Mouse (Mus musculus): Measurements from ENCODE around the gene Gm4778. TPM values are rescaled to one million over a fixed set of nuclear protein-coding genes. Genes with fewer than 3 reads are reported as not detected.

Gm4778 gene
- total and polyA plus RNA-seq, 2 experiments, result not detected

DNA sequence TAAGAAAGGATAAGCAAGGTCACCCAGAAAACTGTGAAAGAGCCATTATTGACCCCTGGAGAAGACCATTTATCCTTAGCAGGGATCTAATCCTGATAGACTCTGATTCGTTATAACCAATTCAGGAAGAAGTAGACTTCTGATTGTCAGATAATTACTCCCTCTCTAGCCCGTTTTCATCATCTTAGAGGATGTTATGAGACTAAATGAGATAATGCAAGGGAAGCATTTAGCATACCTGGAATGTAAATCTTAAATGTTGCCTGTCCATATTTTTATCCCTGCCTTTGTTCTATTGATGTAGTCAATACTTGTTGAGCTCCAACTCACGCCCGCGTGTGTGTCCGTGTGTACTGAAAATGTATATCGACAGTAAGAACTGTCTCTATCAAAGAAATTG lies 46.7 kb downstream of the Gm4778 start:
- TF ChIP-seq CTCF (IDR thresholded peaks at IDR 0.05; ENCODE audit: low read depth, low read length), result no peak
- no peak for TF ChIP-seq POLR2A (IDR thresholded peaks at IDR 0.05; ENCODE audit: extremely low read depth, insufficient read depth, low read length)
- H3K36me3 ChIP-seq (ENCODE audit: control insufficient read depth, insufficient read depth, low read length), result no peaks in the 10 kb centered on the region
- H3K27ac ChIP-seq (replicated peaks; ENCODE audit: insufficient read depth, low read depth, low read length), result peak overlapping the region; percentile 93
- H3K79me2 ChIP-seq (ENCODE audit: control insufficient read depth, insufficient read depth, low read length), result peaks cover 17% of the 10 kb centered on the region; the same call in 1 of the 2 replicates
- H3K9ac ChIP-seq (ENCODE audit: low read depth, low read length), result peak overlapping the region; percentile 84
- no peaks in the 10 kb centered on the region for H3K27me3 ChIP-seq (ENCODE audit: control insufficient read depth, insufficient read depth, low read length)
- H3K4me1 ChIP-seq (ENCODE audit: control insufficient read depth, insufficient read depth, low read length), result peaks cover 5% of the 10 kb centered on the region; the same call in 1 of the 2 replicates
- DNase-seq (ENCODE audit: extremely low read depth, low read depth, low spot score), result no peak
- WGBS, result 12% methylated on average over 7 of the region's 7 CpGs
- peak overlapping the region; percentile 62 for H3K4me3 ChIP-seq (ENCODE audit: insufficient read depth, low read depth, low read length)

DNA sequence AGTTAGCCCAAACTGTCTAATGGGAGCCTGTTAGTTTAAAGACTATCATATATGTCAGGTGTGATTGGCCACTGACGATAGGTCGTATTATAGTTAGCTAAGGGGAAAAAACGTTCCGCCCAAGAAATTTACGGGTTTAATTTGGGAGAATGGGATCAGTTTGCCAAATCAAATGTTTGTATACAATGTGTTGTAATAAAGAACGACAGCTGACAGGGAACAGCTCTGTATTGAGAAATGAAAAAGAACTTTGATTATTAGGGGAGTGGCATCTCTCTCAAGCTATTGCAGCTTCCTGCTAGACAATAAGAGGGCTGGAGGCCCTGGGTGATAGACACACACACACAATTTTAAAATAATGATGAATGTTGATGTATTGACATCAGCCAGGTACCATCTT lies 47.1 kb downstream of the Gm4778 start:
- Histone ChIP-seq H3K9ac (ENCODE audit: low read depth, low read length) (peak overlapping the region; percentile 83), H3K27ac (replicated peaks; ENCODE audit: insufficient read depth, low read depth, low read length) (peak overlapping the region; percentile 99), H3K27me3 (ENCODE audit: control insufficient read depth, insufficient read depth, low read length) (no peaks in the 10 kb centered on the region), H3K36me3 (ENCODE audit: control insufficient read depth, insufficient read depth, low read length) (no peaks in the 10 kb centered on the region), H3K4me3 (ENCODE audit: insufficient read depth, low read depth, low read length) (peak overlapping the region; percentile 72), H3K4me1 (ENCODE audit: control insufficient read depth, insufficient read depth, low read length) (peaks cover 5% of the 10 kb centered on the region; the same call in 1 of the 2 replicates), H3K79me2 (ENCODE audit: control insufficient read depth, insufficient read depth, low read length) (peaks cover 21% of the 10 kb centered on the region; the same call in 1 of the 2 replicates)
- peak; percentile 96 for DNase-seq (ENCODE audit: extremely low read depth, low read depth, low spot score)
- 24% methylated on average over 6 of the region's 6 CpGs for WGBS
- no peak for TF ChIP-seq CTCF (IDR thresholded peaks at IDR 0.05; ENCODE audit: low read depth, low read length)
- TF ChIP-seq POLR2A (IDR thresholded peaks at IDR 0.05; ENCODE audit: extremely low read depth, insufficient read depth, low read length), result no peak

DNA sequence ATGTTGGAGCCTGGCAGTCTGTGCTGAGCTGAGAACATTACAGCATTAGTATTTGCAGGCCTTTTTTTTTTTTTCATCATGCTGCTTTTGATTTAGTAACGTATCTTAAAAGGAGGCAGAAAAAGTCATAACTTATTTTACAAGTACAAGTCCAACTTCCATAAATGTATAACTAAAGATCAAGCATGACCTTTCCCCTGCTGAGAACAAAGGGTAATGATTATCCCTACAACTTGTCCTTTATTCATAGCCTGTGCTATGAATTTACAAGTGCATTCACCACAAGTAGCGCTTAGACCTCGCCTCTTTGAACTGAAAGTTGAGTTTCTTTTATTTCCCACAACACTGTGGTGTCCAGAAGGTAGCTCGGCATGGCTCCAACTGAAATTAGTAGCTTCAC lies 47.5 kb downstream of the Gm4778 start:
- Histone ChIP-seq H3K79me2 (ENCODE audit: control insufficient read depth, insufficient read depth, low read length) (peaks cover 21% of the 10 kb centered on the region; the same call in 1 of the 2 replicates), H3K27ac (replicated peaks; ENCODE audit: insufficient read depth, low read depth, low read length) (peak overlapping the region; percentile 99), H3K4me1 (ENCODE audit: control insufficient read depth, insufficient read depth, low read length) (peaks cover 5% of the 10 kb centered on the region; the same call in 1 of the 2 replicates), H3K27me3 (ENCODE audit: control insufficient read depth, insufficient read depth, low read length) (no peaks in the 10 kb centered on the region), H3K4me3 (ENCODE audit: insufficient read depth, low read depth, low read length) (peak overlapping the region; percentile 72), H3K36me3 (ENCODE audit: control insufficient read depth, insufficient read depth, low read length) (no peaks in the 10 kb centered on the region), H3K9ac (ENCODE audit: low read depth, low read length) (peak overlapping the region; percentile 79)
- peak; percentile 89 for DNase-seq (ENCODE audit: extremely low read depth, low read depth, low spot score)
- 25% methylated on average over 4 of the region's 4 CpGs for WGBS
- TF ChIP-seq CTCF (IDR thresholded peaks at IDR 0.05; ENCODE audit: low read depth, low read length) (no peak), POLR2A (IDR thresholded peaks at IDR 0.05; ENCODE audit: extremely low read depth, insufficient read depth, low read length) (no peak)

Other genes with a start within 250 kb of the Gm4778 start
- not detected in 2 replicates for gene Gm9125, start 209.2 kb upstream of the Gm4778 start, total RNA-seq (2014; rRNA removed)
- not detected in 2 replicates for gene Gm9125, start 209.2 kb upstream of the Gm4778 start, polyA plus RNA-seq (2012; rRNA removed)
- not detected in 2 replicates for gene Gm10697, start 191.4 kb upstream of the Gm4778 start, total RNA-seq (2014; rRNA removed)
- gene Gm10697, start 191.4 kb upstream of the Gm4778 start, polyA plus RNA-seq (2012; rRNA removed), result not detected in 2 replicates
- not detected in 2 replicates for gene Gm10696, start 85.8 kb upstream of the Gm4778 start, total RNA-seq (2014; rRNA removed)
- gene Gm10696, start 85.8 kb upstream of the Gm4778 start, polyA plus RNA-seq (2012; rRNA removed), result not detected in 2 replicates
- gene Gm5286, start 67.3 kb upstream of the Gm4778 start, total RNA-seq (2014; rRNA removed), result not detected in 2 replicates
- not detected in 2 replicates for gene Gm5286, start 67.3 kb upstream of the Gm4778 start, polyA plus RNA-seq (2012; rRNA removed)
- gene Them4, start 46.1 kb downstream of the Gm4778 start, total RNA-seq (2014; rRNA removed), result 14.2 and 15.6 TPM in 2 replicates
- gene Them4, start 46.1 kb downstream of the Gm4778 start, polyA plus RNA-seq (2012; rRNA removed), result 3.9 and 4.6 TPM in 2 replicates
- 0.09 and 0.20 TPM in 2 replicates for gene Them5, start 78.1 kb downstream of the Gm4778 start, total RNA-seq (2014; rRNA removed)
- gene Them5, start 78.1 kb downstream of the Gm4778 start, polyA plus RNA-seq (2012; rRNA removed), result not detected in 2 replicates
- gene C2cd4d, start 98.4 kb downstream of the Gm4778 start, total RNA-seq (2014; rRNA removed), result 0.18 and 0.40 TPM in 2 replicates
- gene C2cd4d, start 98.4 kb downstream of the Gm4778 start, polyA plus RNA-seq (2012; rRNA removed), result 2.1 and 2.5 TPM in 2 replicates
- 36.3 and 50.3 TPM in 2 replicates for gene Rorc, start 108.8 kb downstream of the Gm4778 start, total RNA-seq (2014; rRNA removed)
- 31.6 and 34.4 TPM in 2 replicates for gene Rorc, start 108.8 kb downstream of the Gm4778 start, polyA plus RNA-seq (2012; rRNA removed)
- 0.20 and 0.37 TPM in 2 replicates for gene Lingo4, start 134.5 kb downstream of the Gm4778 start, total RNA-seq (2014; rRNA removed)
- 0.12 and 0.16 TPM in 2 replicates for gene Lingo4, start 134.5 kb downstream of the Gm4778 start, polyA plus RNA-seq (2012; rRNA removed)
- gene Tdrkh, start 149.2 kb downstream of the Gm4778 start, total RNA-seq (2014; rRNA removed), result 1.5 and 1.8 TPM in 2 replicates
- 0.22 and 0.66 TPM in 2 replicates for gene Tdrkh, start 149.2 kb downstream of the Gm4778 start, polyA plus RNA-seq (2012; rRNA removed)
- gene Mrpl9, start 179.3 kb downstream of the Gm4778 start, total RNA-seq (2014; rRNA removed), result 44.6 and 45.9 TPM in 2 replicates
- 31.1 and 31.8 TPM in 2 replicates for gene Mrpl9, start 179.3 kb downstream of the Gm4778 start, polyA plus RNA-seq (2012; rRNA removed)
- gene Oaz3, start 179.9 kb downstream of the Gm4778 start, total RNA-seq (2014; rRNA removed), result 0.37 TPM in 1 of 2 replicates, not detected in the other
- gene Oaz3, start 179.9 kb downstream of the Gm4778 start, polyA plus RNA-seq (2012; rRNA removed), result 0.15 and 0.43 TPM in 2 replicates
- gene Celf3, start 214.3 kb downstream of the Gm4778 start, total RNA-seq (2014; rRNA removed), result not detected in 2 replicates
- 0.05 TPM in 1 of 2 replicates, not detected in the other for gene Celf3, start 214.3 kb downstream of the Gm4778 start, polyA plus RNA-seq (2012; rRNA removed)
- gene Riiad1, start 216.3 kb downstream of the Gm4778 start, total RNA-seq (2014; rRNA removed), result not detected in 2 replicates
- not detected in 2 replicates for gene Riiad1, start 216.3 kb downstream of the Gm4778 start, polyA plus RNA-seq (2012; rRNA removed)

Data from liver, adult 2 months (tissue).